Mouse (Mus musculus): ENCODE data around the gene Trim9. TPM values are rescaled to one million over a fixed set of nuclear protein-coding genes. Genes with fewer than 3 reads are reported as not detected.

Gene Trim9
- total and polyA plus RNA-seq, 3 experiments = not detected

DNA sequence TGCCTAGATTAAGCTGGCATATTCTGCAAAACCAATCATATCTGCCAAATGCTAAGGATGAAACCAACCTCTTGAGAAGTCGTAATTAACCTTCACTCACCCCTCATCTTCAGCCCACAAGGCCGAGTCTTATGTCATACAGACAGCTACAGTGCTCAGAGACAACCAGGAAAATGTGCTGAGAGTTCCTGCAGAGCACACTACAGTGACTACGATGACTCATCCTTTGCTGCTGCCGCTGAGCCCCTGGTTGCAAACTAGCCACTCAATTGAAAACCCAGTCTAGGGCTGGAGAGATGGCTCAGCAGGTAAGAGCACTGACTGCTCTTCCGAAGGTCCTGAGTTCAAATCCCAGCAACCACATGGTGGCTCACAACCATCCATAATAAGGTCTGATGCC, 107.7 kb downstream of the Trim9 start:
- Histone ChIP-seq H3K9ac (ENCODE audit: control insufficient read depth, low read depth, low read length, poor library complexity, severe bottlenecking) (no peak overlapping the region), H3K9me3 (replicated peaks; ENCODE audit: insufficient read depth, low read length) (no peaks in the 10 kb centered on the region), H3K36me3 (ENCODE audit: control insufficient read depth in 1 of 2, insufficient read depth in 2 of 2, low read length in 2 of 2) (no peaks in the 10 kb centered on the region), H3K27ac (ENCODE audit: control insufficient read depth, low read depth, low read length) (no peak overlapping the region), H3K4me3 (ENCODE audit: control insufficient read depth in 1 of 2, insufficient read depth in 1 of 2, low read depth in 2 of 2, low read length in 2 of 2) (no peak overlapping the region), H3K27me3 (ENCODE audit: control insufficient read depth in 1 of 2, insufficient read depth in 2 of 2, low read length in 2 of 2) (peaks cover 0 to 3% of the 10 kb centered on the region in 2 experiments; a peak in 2 of 4 replicates), H3K79me2 (ENCODE audit: control insufficient read depth, insufficient read depth, low read length, poor library complexity) (no peaks in the 10 kb centered on the region), H3K4me1 (ENCODE audit: control insufficient read depth in 1 of 2, insufficient read depth in 2 of 2, low read length in 2 of 2) (no peaks in the 10 kb centered on the region)
- TF ChIP-seq MYB (IDR thresholded peaks at IDR 0.05; ENCODE audit: low read depth, low read length) = no peak
- no peak for TF ChIP-seq USF1 (IDR thresholded peaks at IDR 0.05; ENCODE audit: low read depth, low read length)
- TF ChIP-seq SIN3A (IDR thresholded peaks at IDR 0.05; ENCODE audit: low read length) = no peak
- TF ChIP-seq GABPA (IDR thresholded peaks at IDR 0.05; ENCODE audit: low read depth, low read length) = no peak
- TF ChIP-seq JUND (IDR thresholded peaks at IDR 0.05; ENCODE audit: low read depth, low read length) = no peak
- TF ChIP-seq MEF2A (IDR thresholded peaks at IDR 0.05; ENCODE audit: extremely low read depth, insufficient replicate concordance, low read depth, low read length, poor library complexity, severe bottlenecking) = no peak
- no peak for TF ChIP-seq TBP (IDR thresholded peaks at IDR 0.05; ENCODE audit: low read depth, low read length)
- no peak for TF ChIP-seq CTCF (IDR thresholded peaks at IDR 0.05 in 2 of 3, conservative IDR thresholded peaks at IDR 0.05 in 1 of 3; ENCODE audit: control insufficient read depth in 1 of 3, insufficient read depth in 1 of 3, low read depth in 2 of 3, low read length in 3 of 3, poor library complexity in 1 of 3, severe bottlenecking in 1 of 3)
- no peak for TF ChIP-seq MYC (IDR thresholded peaks at IDR 0.05; ENCODE audit: low read depth, low read length)
- TF ChIP-seq NRF1 (IDR thresholded peaks at IDR 0.05; ENCODE audit: insufficient read depth, low read depth, low read length, poor library complexity, severe bottlenecking) = no peak
- no peak for TF ChIP-seq MAFK (IDR thresholded peaks at IDR 0.05; ENCODE audit: borderline replicate concordance, low read depth, low read length)
- no peak for TF ChIP-seq ZNF384 (IDR thresholded peaks at IDR 0.05; ENCODE audit: low read depth, low read length)
- no peak for TF ChIP-seq KAT2A (conservative IDR thresholded peaks at IDR 0.05; ENCODE audit: low read depth, low read length)
- no peak for TF ChIP-seq RAD21 (IDR thresholded peaks at IDR 0.05; ENCODE audit: low read depth, low read length)
- DNase-seq (ENCODE audit: low read depth, low spot score) = no peak

DNA sequence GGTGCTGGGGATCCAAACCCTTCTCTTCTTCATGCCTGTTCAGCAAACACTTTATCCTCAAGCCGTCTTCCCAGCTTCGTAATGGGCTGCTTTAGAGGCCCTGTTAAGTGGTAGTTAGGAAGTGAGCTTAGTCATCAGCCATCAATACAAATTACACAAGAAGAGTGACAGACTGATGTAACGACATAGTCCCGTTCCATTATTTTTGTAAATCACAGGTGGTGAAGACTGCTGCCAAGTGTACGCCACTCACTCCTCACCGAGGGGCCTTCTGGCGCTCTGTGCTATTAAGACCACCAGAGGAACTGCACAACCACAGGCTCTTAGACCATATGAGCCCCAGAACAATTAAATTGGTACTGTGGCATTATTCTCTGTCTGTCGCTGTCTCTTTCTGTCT, 108.8 kb downstream of the Trim9 start:
- TF ChIP-seq ZC3H11A (IDR thresholded peaks at IDR 0.05; ENCODE audit: low read depth, low read length) = no peak
- no peak for TF ChIP-seq CHD1 (IDR thresholded peaks at IDR 0.05; ENCODE audit: low read depth, low read length)
- TF ChIP-seq MAFK (IDR thresholded peaks at IDR 0.05; ENCODE audit: borderline replicate concordance, low read depth, low read length) = no peak
- no peak for TF ChIP-seq MYB (IDR thresholded peaks at IDR 0.05; ENCODE audit: low read depth, low read length)
- TF ChIP-seq ELF1 (IDR thresholded peaks at IDR 0.05; ENCODE audit: low read depth, low read length) = no peak
- no peak for TF ChIP-seq GATA1 (IDR thresholded peaks at IDR 0.05; ENCODE audit: low read depth, low read length)
- TF ChIP-seq TBP (IDR thresholded peaks at IDR 0.05; ENCODE audit: low read depth, low read length) = no peak
- no peak for TF ChIP-seq TCF12 (IDR thresholded peaks at IDR 0.05; ENCODE audit: low read depth, low read length)
- no peak for TF ChIP-seq POLR2AphosphoS2 (IDR thresholded peaks at IDR 0.05; ENCODE audit: low read length)
- no peak for TF ChIP-seq ETS1 (IDR thresholded peaks at IDR 0.05; ENCODE audit: low read depth, low read length)
- no peak for TF ChIP-seq TAL1 (IDR thresholded peaks at IDR 0.05; ENCODE audit: low read length)
- TF ChIP-seq MEF2A (IDR thresholded peaks at IDR 0.05; ENCODE audit: extremely low read depth, insufficient replicate concordance, low read depth, low read length, poor library complexity, severe bottlenecking) = no peak
- TF ChIP-seq MYC (IDR thresholded peaks at IDR 0.05; ENCODE audit: low read depth, low read length) = no peak
- no peak for TF ChIP-seq JUND (IDR thresholded peaks at IDR 0.05; ENCODE audit: low read depth, low read length)
- no peak for TF ChIP-seq USF1 (IDR thresholded peaks at IDR 0.05; ENCODE audit: low read depth, low read length)
- no peak for TF ChIP-seq POLR2AphosphoS5 (IDR thresholded peaks at IDR 0.05; ENCODE audit: borderline replicate concordance, low read depth, low read length)
- no peak for TF ChIP-seq UBTF (IDR thresholded peaks at IDR 0.05; ENCODE audit: borderline replicate concordance, insufficient read depth, low read depth, low read length)
- TF ChIP-seq SMC3 (IDR thresholded peaks at IDR 0.05; ENCODE audit: low read depth, low read length) = no peak
- no peak for TF ChIP-seq GABPA (IDR thresholded peaks at IDR 0.05; ENCODE audit: low read depth, low read length)
- no peak for TF ChIP-seq POLR2A (IDR thresholded peaks at IDR 0.05; ENCODE audit: control insufficient read depth in 1 of 2, insufficient read depth in 1 of 2, low read depth in 1 of 2, low read length in 2 of 2, poor library complexity in 1 of 2)
- DNase-seq (ENCODE audit: low read depth, low spot score) = no peak
- Histone ChIP-seq H3K27ac (ENCODE audit: control insufficient read depth, low read depth, low read length) (no peak overlapping the region), H3K4me3 (ENCODE audit: control insufficient read depth in 1 of 2, insufficient read depth in 1 of 2, low read depth in 2 of 2, low read length in 2 of 2) (no peak overlapping the region), H3K9ac (ENCODE audit: control insufficient read depth, low read depth, low read length, poor library complexity, severe bottlenecking) (no peak overlapping the region), H3K27me3 (ENCODE audit: control insufficient read depth in 1 of 2, insufficient read depth in 2 of 2, low read length in 2 of 2) (peaks cover 0 to 3% of the 10 kb centered on the region in 2 experiments; a peak in 1 of 4 replicates), H3K4me1 (ENCODE audit: control insufficient read depth in 1 of 2, insufficient read depth in 2 of 2, low read length in 2 of 2) (peaks cover 0 to 7% of the 10 kb centered on the region in 2 experiments; a peak in 3 of 4 replicates), H3K79me2 (ENCODE audit: control insufficient read depth, insufficient read depth, low read length, poor library complexity) (no peaks in the 10 kb centered on the region), H3K36me3 (ENCODE audit: control insufficient read depth in 1 of 2, insufficient read depth in 2 of 2, low read length in 2 of 2) (peaks cover 0 to 5% of the 10 kb centered on the region in 2 experiments; a peak in 2 of 4 replicates), H3K9me3 (replicated peaks; ENCODE audit: insufficient read depth, low read length) (no peaks in the 10 kb centered on the region)
